Mouse (Mus musculus) ES-E14 (cell line): ENCODE measurements around the gene Pola2.

Experiments used
- CHD2 ChIP-seq: IDR thresholded peaks from 2 replicates; pipeline ENCODE4 v1.6.1; 2014; ENCODE audit warnings: mild to moderate bottlenecking, low read depth, low read length, inconsistent platforms
- HCFC1 ChIP-seq: IDR thresholded peaks from 2 replicates; pipeline ENCODE4 v1.6.1; 2012; ENCODE audit warnings: low read length, inconsistent platforms, borderline replicate concordance; ENCODE audit not compliant: insufficient read depth
- MAFK ChIP-seq: IDR thresholded peaks from 2 replicates; pipeline ENCODE4 v1.6.1; 2014; ENCODE audit warnings: mild to moderate bottlenecking, low read depth, low read length, inconsistent platforms; ENCODE audit not compliant: insufficient read depth
- ZC3H11A ChIP-seq: IDR thresholded peaks from 2 replicates; pipeline ENCODE4 v1.6.1; 2012; ENCODE audit warnings: low read depth, mild to moderate bottlenecking, inconsistent platforms, low read length, borderline replicate concordance
- ZNF384 ChIP-seq: IDR thresholded peaks from 2 replicates; pipeline ENCODE4 v1.6.1; 2012; ENCODE audit warnings: low read depth, low read length, inconsistent platforms

DNA sequence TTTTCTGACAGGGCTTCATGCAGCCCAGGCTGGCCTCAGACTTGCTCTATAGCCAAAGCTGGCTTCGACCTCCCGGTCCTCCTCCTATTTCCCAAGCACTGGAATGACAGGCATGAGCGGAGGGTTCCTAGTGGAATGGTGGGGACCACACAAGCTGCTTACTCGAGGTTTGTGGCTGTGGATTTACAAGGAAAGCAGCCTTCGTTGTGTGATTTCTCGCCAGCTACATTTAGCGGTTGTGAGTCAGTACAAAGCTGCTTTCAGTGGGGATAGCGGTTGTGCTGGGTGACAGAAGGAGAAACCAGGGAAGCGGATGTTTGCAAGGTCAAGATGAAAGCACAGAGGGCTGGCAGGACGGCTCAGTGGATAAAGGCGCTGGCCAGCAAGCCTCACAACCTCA is 41.5 kb upstream of the Pola2 start:
- no peak for TF ChIP-seq HCFC1
- TF ChIP-seq ZNF384 = no peak
- TF ChIP-seq MAFK = no peak
- TF ChIP-seq ZC3H11A = no peak
- no peak for TF ChIP-seq CHD2
